Mouse (Mus musculus) stomach, embryonic 14.5 days (tissue): ENCODE measurements around the gene Serpinb6b. TPM values are rescaled to one million over a fixed set of nuclear protein-coding genes. Genes with fewer than 3 reads are reported as not detected.

Experiments used
- ATAC-seq: fragments of 200-750 bp; cut with Nextera tagmentation; 2 replicates; pipeline ENCODE4 v1.8.0; 2017; ENCODE audit warnings: low read depth, moderate TSS enrichment; ENCODE audit not compliant: insufficient number of reproducible peaks, insufficient read depth, low FRiP score
- H3K27ac ChIP-seq: fragments of 300-500 bp; sonication (generic); 2 replicates; pipeline ENCODE4 v1.5.1; 2014; ENCODE audit warnings: mild to moderate bottlenecking, low read length, moderate library complexity, mixed read lengths
- H3K27me3 ChIP-seq: fragments of 300-500 bp; sonication (generic); 2 replicates; pipeline ENCODE4 v1.6.1; 2014; ENCODE audit warnings: low read length, control low read depth, mixed read lengths; ENCODE audit not compliant: control insufficient read depth, insufficient read depth
- H3K36me3 ChIP-seq: fragments of 300-500 bp; sonication (generic); 2 replicates; pipeline ENCODE4 v1.6.1; 2014; ENCODE audit warnings: mild to moderate bottlenecking, control low read depth, low read length, moderate library complexity, mixed read lengths; ENCODE audit not compliant: control insufficient read depth, insufficient read depth
- H3K4me1 ChIP-seq: fragments of 300-500 bp; sonication (generic); 2 replicates; pipeline ENCODE4 v1.6.1; 2014; ENCODE audit warnings: low read length, control low read depth, mixed read lengths; ENCODE audit not compliant: control insufficient read depth, insufficient read depth
- H3K4me2 ChIP-seq: fragments of 300-500 bp; sonication (generic); replicated peaks from 2 replicates; pipeline ENCODE4 v1.6.1; 2014; ENCODE audit warnings: low read depth, low read length, control low read depth
- H3K4me3 ChIP-seq: fragments of 300-500 bp; sonication (generic); 2 replicates; pipeline ENCODE4 v1.5.1; 2014; ENCODE audit warnings: low read depth, low read length, control low read depth
- H3K9ac ChIP-seq: fragments of 300-500 bp; sonication (generic); replicated peaks from 2 replicates; pipeline ENCODE4 v1.6.1; 2014; ENCODE audit warnings: low read depth, mild to moderate bottlenecking, control low read depth, low read length, moderate library complexity, mixed read lengths
- H3K9me3 ChIP-seq: fragments of 300-500 bp; sonication (generic); 2 replicates; pipeline ENCODE4 v1.6.1; 2016; ENCODE audit warnings: low read depth, low read length, control low read depth; ENCODE audit not compliant: control insufficient read depth
- whole genome bisulfite sequencing: fragments of 180-500 bp; shearing (Covaris S2); extraction: QIAGEN DNeasy Blood & Tissue Kit; methylation state at CpG from one replicate; pipeline ENCODE4 v1.1.7; 2014; 5-methylcytosine and 5-hydroxymethylcytosine counted together
- polyA plus RNA-seq: library from polyadenylated mRNA; unstranded; fragments of >200 nt; fragmentation: Nextera tagmentation; extraction: Ambion mirVana; gene quantifications from 2 replicates; pipeline ENCODE4 v1.2.1, GENCODE M21; 2014

The Serpinb6b gene
- polyA plus RNA-seq, 1 experiment from 2014 or later: 2.8 TPM

DNA sequence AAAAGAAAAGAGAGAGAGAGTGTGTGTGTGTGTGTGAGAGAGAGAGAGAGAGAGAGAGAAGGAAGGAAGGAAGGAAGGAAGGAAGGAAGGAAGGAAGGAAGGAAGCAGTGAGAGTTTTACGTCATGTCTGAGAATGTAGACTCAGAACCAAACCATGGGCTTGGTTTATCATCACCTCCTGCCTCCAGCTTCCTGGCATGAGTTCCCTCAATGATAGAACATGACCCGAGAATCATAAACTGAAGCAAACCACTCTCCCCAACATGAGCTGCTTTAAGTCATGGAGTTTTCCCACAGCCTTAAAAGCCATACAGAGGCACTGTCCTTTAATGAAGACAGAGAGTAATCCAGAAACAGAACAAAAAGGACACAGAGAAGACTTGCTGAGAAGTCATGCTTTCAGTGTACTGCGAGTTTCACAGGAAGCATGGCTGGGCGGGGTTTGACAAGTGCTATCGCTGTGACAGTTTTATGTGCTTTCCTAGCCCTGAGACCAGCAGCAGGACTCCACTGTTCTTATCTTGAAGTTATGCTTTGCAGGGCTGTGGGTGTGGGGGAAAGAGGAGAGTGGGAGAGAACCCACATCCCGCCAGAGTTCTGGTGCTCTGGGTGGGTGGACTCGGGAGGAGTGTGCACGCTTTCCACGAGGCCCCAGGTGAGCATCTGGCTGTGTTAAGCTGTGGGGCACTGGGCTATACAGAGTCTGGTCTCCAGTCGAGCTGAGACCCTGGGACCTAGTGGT lies 28.3 kb downstream of the Serpinb6b start:
- H3K4me1 ChIP-seq: no peaks in the 10 kb centered on the region
- no peaks in the 10 kb centered on the region for H3K9me3 ChIP-seq
- H3K27ac ChIP-seq: no peak overlapping the region
- H3K4me3 ChIP-seq: no peak overlapping the region
- no peak overlapping the region for H3K9ac ChIP-seq
- 60% methylated on average over 10 of the region's 10 CpGs for WGBS
- ATAC-seq: peak; percentile 87; the same call in 1 of the 2 replicates
- no peak overlapping the region for H3K4me2 ChIP-seq
- H3K27me3 ChIP-seq: no peaks in the 10 kb centered on the region
- H3K36me3 ChIP-seq: no peaks in the 10 kb centered on the region

- no peak overlapping the region for H3K4me2 ChIP-seq
- H3K9me3 ChIP-seq: no peaks in the 10 kb centered on the region
- no peaks in the 10 kb centered on the region for H3K4me1 ChIP-seq
- H3K27me3 ChIP-seq: no peaks in the 10 kb centered on the region
- H3K27ac ChIP-seq: no peak overlapping the region
- H3K4me3 ChIP-seq: no peak overlapping the region
- WGBS: 69% methylated on average over 2 of the region's 2 CpGs
- H3K36me3 ChIP-seq: no peaks in the 10 kb centered on the region
- no peak for ATAC-seq
- no peak overlapping the region for H3K9ac ChIP-seq
Observed at GRCm38 (mm10) chr13:32993894-32994242, 28.9 kb downstream of the Serpinb6b start.

DNA sequence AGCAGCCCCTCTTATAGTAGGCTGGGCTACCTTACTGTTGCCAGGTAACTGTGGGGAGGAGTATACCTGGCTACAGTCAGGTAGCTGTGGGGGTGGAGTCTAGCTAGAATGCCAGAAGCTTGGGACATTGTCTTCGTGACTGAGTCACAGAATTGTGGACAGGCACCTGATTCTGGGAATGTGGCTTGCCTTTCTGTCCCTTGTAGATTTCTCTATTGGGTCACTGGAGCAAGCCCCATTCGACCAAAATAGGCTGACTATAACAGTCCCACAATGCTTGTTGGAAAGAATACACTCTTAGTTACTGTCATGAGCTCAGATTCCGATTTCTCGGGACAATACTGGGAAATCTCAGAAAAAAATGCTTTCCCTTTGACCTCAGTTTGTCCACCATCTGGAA lies 30.0 kb downstream of the Serpinb6b start:
- Histone ChIP-seq H3K9ac (no peak overlapping the region), H3K9me3 (no peaks in the 10 kb centered on the region), H3K4me1 (no peaks in the 10 kb centered on the region), H3K27ac (no peak overlapping the region), H3K36me3 (no peaks in the 10 kb centered on the region), H3K4me3 (no peak overlapping the region), H3K4me2 (no peak overlapping the region), H3K27me3 (no peaks in the 10 kb centered on the region)
- no peak for ATAC-seq
- 70% methylated on average over 4 of the region's 4 CpGs for WGBS

GRCm38 (mm10) chr13:33001341-33001740 lies 36.3 kb downstream of the Serpinb6b start:
- Histone ChIP-seq H3K36me3 (no peaks in the 10 kb centered on the region), H3K4me1 (peaks cover 13% of the 10 kb centered on the region; the same call in 1 of the 2 replicates), H3K9ac (no peak overlapping the region), H3K27me3 (no peaks in the 10 kb centered on the region), H3K4me3 (no peak overlapping the region), H3K27ac (no peak overlapping the region), H3K9me3 (no peaks in the 10 kb centered on the region), H3K4me2 (no peak overlapping the region)
- WGBS: 87% methylated on average over 5 of the region's 5 CpGs
- ATAC-seq: no peak

DNA sequence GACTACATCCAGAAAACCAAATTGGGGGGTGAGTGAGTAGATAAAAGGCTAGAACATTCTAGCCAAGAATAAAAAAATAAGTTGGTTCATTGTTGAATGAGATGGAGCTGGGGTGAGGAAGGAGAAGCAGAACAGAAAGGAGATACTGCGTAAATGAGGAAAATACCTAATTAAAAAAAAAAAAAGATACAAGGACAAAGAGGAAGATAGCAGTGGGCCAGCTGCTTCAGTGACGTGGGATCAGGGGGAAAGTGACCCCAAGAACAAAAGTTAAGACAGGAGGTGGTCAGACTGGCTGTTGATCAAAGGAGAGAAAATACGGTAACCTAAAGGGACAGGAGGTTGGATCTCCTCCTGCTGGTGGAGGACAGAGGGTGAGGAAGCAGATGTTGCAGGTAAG lies 37.9 kb downstream of the Serpinb6b start, which contains the start of gene Serpinb9:
Gene Serpinb9, plus strand, starts transcription at position 301 of the 400 bp plus-strand sequence.
- peaks cover 13% of the 10 kb centered on the region; the same call in 1 of the 2 replicates for H3K4me1 ChIP-seq
- no peak for ATAC-seq
- WGBS: 86% methylated on average over 3 of the region's 3 CpGs
- no peaks in the 10 kb centered on the region for H3K9me3 ChIP-seq
- no peaks in the 10 kb centered on the region for H3K36me3 ChIP-seq
- H3K27ac ChIP-seq: peak within 1 kb of the TSS; percentile 87
- no peaks in the 10 kb centered on the region for H3K27me3 ChIP-seq
- H3K9ac ChIP-seq: no peak within 1 kb of the TSS
- peak within 1 kb of the TSS; percentile 22 for H3K4me3 ChIP-seq
- peak within 1 kb of the TSS; percentile 44 for H3K4me2 ChIP-seq

- H3K4me1 ChIP-seq: peaks cover 13% of the 10 kb centered on the region; the same call in 1 of the 2 replicates
- no peak for ATAC-seq
Observed at GRCm38 (mm10) chr13:33003523-33004413, 38.8 kb downstream of the Serpinb6b start.

DNA sequence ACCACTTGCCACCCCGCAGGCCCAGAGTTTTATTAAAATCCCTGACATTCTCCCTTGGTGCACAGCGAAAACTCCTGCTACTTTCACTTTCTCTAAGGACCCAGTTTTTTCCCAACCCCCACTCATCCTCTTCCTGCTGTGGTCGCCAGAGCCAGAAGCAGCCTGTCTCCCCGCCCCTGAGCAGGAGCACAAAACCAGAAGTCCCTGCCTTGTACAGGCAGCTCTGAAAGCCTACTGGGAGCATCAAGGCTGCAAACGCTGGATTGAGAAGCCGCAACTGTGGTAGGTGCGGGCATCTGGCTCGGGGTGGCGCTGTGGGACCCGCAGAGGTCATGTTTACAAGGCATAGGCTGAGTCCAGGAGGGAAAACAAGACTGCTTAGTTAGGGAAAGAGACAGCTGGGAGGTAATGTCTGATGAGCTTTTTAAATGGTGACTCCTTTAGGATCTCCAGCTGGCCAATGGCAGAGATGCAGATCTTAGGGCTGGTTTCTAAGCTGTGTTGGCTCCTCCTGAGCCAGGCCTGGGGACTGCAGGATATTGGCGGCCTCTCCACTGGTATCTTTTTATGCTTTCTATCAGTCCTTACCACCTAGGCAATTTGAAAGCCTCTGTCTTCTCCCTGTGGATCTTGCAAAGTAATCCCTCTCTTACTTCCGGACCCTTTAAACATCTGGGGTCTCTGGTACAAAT lies 39.6 kb downstream of the Serpinb6b start:
- 13% methylated on average over 12 of the region's 12 CpGs for WGBS
- Histone ChIP-seq H3K4me1 (peaks cover 13% of the 10 kb centered on the region; the same call in 1 of the 2 replicates), H3K27ac (peak overlapping the region; percentile 87), H3K27me3 (no peaks in the 10 kb centered on the region), H3K9ac (0 out of 2 replicates have a peak overlapping the region, but pooled peaks have one; percentile 15), H3K4me2 (peak overlapping the region; percentile 44), H3K4me3 (peak overlapping the region; percentile 22), H3K36me3 (no peaks in the 10 kb centered on the region; the same call in 1 of the 2 replicates), H3K9me3 (no peaks in the 10 kb centered on the region)
- ATAC-seq: peak; percentile 91

More at GRCm38 (mm10) chr13:33003523-33004413, 38.8 kb downstream of the Serpinb6b start:
- Histone ChIP-seq H3K27ac (peak overlapping the region; percentile 87), H3K9ac (0 out of 2 replicates have a peak overlapping the region, but pooled peaks have one; percentile 15), H3K9me3 (no peaks in the 10 kb centered on the region), H3K4me3 (peak overlapping the region; percentile 22), H3K4me2 (peak overlapping the region; percentile 44), H3K27me3 (no peaks in the 10 kb centered on the region), H3K36me3 (no peaks in the 10 kb centered on the region)
- WGBS: 52% methylated on average over 9 of the region's 9 CpGs
